Mouse (Mus musculus): ENCODE data around the gene Cobl.
A peak's percentile ranks its signal among the peaks of the same experiment; 100 is the strongest.

Cobl gene

GRCm38 (mm10) chr11:12464181-12465162, at the start of gene Cobl:
Gene Cobl (minus strand): TSS chr11:12464960.
- DNase-seq (ENCODE audit: low read depth, low spot score) = peak; percentile 33

GRCm38 (mm10) chr11:12513796-12514195, 49.0 kb upstream of the Cobl start:
- DNase-seq (ENCODE audit: low read depth, low spot score) = no peak

DNA sequence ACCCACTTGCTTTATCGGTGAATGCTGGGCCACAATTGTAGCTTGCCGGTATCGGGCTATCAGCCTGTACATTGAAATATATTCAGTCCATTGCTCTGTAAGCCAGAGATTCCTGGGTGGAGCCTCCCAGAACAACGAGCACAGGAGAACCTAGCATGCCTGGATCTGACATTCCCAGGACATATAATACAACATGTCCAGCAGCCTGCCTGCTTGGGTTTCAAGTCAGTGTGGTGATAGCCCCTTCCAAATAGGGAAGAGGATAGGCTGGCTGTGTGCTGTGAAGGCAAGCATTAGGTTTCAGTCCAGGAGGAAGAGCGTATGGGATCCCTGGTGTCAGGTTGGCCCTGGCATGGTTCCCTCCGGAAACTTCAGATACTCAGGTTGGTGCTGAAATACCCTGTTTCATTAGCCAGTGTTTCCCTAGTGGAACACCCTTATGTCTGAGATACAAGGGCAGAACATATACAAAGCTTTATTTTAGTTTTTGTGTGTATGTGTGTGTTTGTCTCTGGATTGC, 41.7 kb upstream of the Cobl start:
- no peak for DNase-seq (ENCODE audit: low read depth, low spot score)

DNA sequence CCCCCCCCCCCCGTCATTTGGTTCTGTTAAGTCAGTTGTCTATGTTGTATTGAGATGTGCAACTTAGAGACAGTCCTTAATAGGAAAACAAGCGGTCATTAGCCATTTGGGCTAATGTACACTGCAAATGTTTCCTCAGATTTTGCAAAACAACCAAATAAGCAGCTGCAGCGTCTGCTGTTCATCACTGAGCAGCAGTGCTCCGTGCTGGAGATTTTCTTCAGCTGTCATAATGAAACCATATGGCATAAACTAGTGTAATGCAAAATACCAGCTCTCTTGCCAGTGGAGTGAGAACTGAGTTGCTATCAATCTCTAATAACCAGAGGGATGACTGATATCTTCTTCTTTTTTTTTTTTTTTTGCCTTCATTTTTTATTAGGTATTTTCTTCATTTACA, 39.0 kb upstream of the Cobl start:
- peak; percentile 34 for DNase-seq (ENCODE audit: low read depth, low spot score)

GRCm38 (mm10) chr11:12501721-12502120, 37.0 kb upstream of the Cobl start:
- no peak for DNase-seq (ENCODE audit: low read depth, low spot score)

GRCm38 (mm10) chr11:12493791-12494190, 29.0 kb upstream of the Cobl start:
- DNase-seq (ENCODE audit: low read depth, low spot score) = no peak

DNA sequence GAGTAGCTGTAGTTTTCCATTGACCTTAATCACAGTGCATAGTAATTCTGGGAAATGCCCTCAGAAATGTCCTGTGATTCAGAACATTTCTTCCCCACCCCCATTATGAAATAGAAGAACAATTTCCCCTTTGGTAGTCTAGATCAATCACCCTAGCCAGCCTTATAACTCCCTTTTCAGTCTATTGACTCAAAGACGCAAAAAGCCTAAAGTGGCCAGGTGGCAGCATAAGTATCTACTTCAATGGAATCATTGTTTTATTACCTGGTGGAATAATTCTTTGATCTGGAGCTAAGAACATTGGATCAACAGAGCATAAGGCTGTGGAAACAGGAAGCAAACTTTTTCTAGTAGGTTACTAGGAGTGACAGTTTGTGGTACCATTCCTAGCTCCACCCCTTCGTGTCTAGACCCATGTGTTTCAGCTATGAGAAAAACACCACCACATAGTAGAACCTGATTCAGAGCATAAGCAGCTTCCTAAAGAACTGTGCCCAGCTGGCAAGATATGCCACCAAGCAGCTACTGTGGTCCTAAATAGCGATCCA, 15.2 kb upstream of the Cobl start:
- DNase-seq (ENCODE audit: low read depth, low spot score) = no peak

- DNase-seq (ENCODE audit: low read depth, low spot score) = no peak
These were observed 9.7 kb upstream of the Cobl start for GRCm38 (mm10) chr11:12474299-12474935.

- DNase-seq (ENCODE audit: low read depth, low spot score) = peak; percentile 96
These were observed 9.0 kb upstream of the Cobl start for GRCm38 (mm10) chr11:12473625-12474298.

DNA sequence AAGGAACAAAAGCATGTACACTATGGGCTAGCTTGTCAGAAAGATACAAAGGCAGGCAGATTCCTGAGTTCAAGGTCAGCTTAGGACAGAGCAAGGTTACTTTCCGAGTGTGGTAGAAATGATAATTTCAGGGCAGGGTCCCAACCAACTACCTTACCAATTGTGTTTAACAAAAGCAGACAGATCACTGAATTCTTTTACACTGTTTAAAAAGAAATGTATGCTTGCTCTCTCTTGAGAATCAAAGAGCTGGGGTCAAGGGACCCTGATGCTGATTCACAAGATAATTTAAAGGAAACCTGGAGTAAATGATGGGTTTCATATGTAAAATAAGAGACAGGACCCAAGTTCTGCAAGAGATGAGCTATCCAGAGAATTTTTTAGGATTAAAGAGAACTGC, 4.9 kb upstream of the Cobl start:
- DNase-seq (ENCODE audit: low read depth, low spot score) = no peak

GRCm38 (mm10) chr11:12468661-12469060, 3.9 kb upstream of the Cobl start:
- DNase-seq (ENCODE audit: low read depth, low spot score) = no peak

DNA sequence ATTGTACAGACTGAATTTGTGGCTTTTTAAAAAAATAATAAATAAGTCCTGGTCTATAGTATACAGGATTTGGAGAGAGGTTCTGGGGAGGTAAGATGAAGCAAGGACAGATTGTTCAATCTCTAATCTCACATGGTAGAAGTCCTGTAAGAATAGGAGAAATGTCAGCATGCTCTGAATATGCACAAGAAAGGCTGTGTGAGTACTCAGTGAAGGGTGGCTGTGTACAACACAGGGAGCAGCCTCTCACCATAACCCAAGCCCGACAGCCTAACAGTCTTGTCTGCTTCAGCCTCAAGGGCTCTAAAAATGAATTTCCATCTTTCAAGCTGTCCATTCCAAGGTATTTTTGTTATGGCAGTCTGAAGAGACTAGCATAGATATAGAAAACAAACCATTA, 3.1 kb upstream of the Cobl start:
- no peak for DNase-seq (ENCODE audit: low read depth, low spot score)

- DNase-seq (ENCODE audit: low read depth, low spot score) = no peak
These were observed 2.5 kb upstream of the Cobl start for GRCm38 (mm10) chr11:12467217-12467616.

GRCm38 (mm10) chr11:12466606-12467005, 1.8 kb upstream of the Cobl start:
- DNase-seq (ENCODE audit: low read depth, low spot score) = peak; percentile 84

GRCm38 (mm10) chr11:12465229-12465628, 469 bp upstream of the Cobl start:
- no peak for DNase-seq (ENCODE audit: low read depth, low spot score)

GRCm38 (mm10) chr11:12463615-12464170, 1.1 kb downstream of the Cobl start:
- DNase-seq (ENCODE audit: low read depth, low spot score) = no peak

DNA sequence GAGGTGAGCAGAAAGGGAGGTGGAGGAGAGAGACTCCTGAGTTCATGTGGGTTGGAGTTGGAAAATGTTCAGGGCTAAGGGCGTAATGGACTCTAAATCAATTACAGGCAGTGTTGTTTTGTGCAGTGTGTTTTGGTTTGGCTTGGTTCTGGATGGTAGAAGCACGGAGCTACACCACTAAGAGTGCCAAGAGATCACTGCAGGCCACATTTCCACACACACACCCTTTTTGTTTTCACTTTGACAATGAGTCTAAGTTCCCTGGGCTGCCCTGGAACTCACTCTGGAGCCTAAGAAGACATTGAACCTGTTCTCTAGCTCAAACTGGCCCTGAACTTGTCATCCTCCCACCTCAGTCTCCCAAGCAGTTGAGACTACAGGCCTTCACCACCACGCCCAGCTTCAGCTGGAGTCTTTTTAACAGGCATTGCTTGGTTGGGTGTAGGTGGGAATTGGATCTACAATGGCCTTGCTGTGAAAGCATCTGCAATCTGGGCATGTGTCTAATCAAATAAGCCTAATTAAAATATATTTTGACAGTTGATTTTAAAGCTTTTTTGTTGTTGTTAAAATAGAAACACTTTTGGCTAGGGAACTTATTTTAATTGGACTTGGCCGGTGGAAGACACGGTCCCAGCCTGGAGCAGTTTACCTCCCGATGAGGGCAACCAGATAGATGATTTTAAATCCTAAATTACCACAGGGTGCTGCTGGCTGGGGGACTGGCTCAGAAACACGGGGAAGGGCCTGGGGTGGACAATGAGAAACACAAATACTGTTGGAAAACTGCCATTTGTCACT, 4.8 kb downstream of the Cobl start:
- DNase-seq (ENCODE audit: low read depth, low spot score) = peak; percentile 52

- DNase-seq (ENCODE audit: low read depth, low spot score) = no peak
These were observed 5.9 kb downstream of the Cobl start for GRCm38 (mm10) chr11:12458814-12459213.

DNA sequence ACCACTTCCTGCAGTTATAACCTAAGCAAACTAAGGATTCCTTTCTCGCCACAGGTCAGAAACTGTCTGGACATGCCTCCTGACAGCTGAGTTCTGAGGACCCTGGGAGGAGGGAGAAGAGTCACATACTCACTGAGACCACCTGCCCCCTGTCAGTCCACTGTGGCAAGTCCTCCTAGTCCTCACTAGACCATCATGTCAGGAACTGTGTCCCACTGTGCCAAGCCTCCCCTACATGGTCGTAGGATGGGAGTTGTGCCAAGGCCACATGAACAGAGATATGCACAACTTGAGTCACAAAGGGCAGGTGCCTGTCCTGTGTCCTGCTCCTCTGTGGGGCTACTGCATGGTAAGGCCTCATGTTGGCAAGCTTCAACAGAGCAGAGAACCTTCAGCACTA, 6.4 kb downstream of the Cobl start:
- no peak for DNase-seq (ENCODE audit: low read depth, low spot score)

- no peak for DNase-seq (ENCODE audit: low read depth, low spot score)
These were observed 16.7 kb downstream of the Cobl start for GRCm38 (mm10) chr11:12448101-12448500.

DNA sequence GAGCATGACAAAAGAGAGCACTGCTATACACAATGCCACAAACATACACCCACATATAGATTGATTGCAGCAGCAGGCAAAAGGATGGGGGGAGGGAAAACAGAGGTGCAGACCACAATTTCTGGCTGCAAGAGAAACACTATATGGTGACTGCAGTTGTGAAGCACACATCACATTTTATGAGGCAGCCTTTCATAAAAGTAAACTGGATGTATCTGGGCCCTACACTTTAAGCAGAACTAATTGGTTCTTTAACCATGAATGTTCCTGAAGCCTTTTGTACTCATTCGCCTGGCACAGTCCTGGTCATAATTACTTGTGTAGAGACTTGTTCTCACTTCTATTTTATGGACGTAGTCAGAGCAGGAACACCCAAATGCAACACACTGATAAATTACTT, 19.5 kb downstream of the Cobl start:
- no peak for DNase-seq (ENCODE audit: low read depth, low spot score)

Data from brain, adult 2 months (tissue).